Mouse (Mus musculus) midbrain, postnatal 0 days (tissue): ENCODE measurements around the gene Parp2. TPM values are rescaled to one million over a fixed set of nuclear protein-coding genes. Genes with fewer than 3 reads are reported as not detected.
A peak's percentile ranks its signal among the peaks of the same experiment; 100 is the strongest.

Experiments
- ATAC-seq: fragments of 200-750 bp; cut with Nextera tagmentation; 2 replicates; pipeline ENCODE4 v1.8.0; 2017; ENCODE audit warnings: moderate number of reproducible peaks, mild to moderate bottlenecking, moderate TSS enrichment, moderate library complexity; ENCODE audit not compliant: low FRiP score
- DNase-seq: peaks from one replicate; pipeline ENCODE4 v3.0.0-alpha.2; 2015; ENCODE audit warnings: low spot score
- H3K27ac ChIP-seq: fragments of 300-500 bp; sonication (generic); 2 replicates; pipeline ENCODE4 v1.5.1; 2014; ENCODE audit warnings: low read depth, mild to moderate bottlenecking, low read length, mixed read lengths
- H3K27me3 ChIP-seq: fragments of 300-500 bp; sonication (generic); 2 replicates; pipeline ENCODE4 v1.6.1; 2014; ENCODE audit warnings: low read length, control low read depth, mixed read lengths; ENCODE audit not compliant: insufficient read depth
- H3K36me3 ChIP-seq: fragments of 300-500 bp; sonication (generic); 2 replicates; pipeline ENCODE4 v1.6.1; 2014; ENCODE audit warnings: low read length, control low read depth, mixed read lengths; ENCODE audit not compliant: insufficient read depth
- H3K4me1 ChIP-seq: fragments of 300-500 bp; sonication (generic); 2 replicates; pipeline ENCODE4 v1.6.1; 2014; ENCODE audit warnings: mild to moderate bottlenecking, control low read depth, antibody characterized with exemption, low read length, mixed read lengths; ENCODE audit not compliant: insufficient read depth
- H3K4me2 ChIP-seq: fragments of 300-500 bp; sonication (generic); 2 replicates; pipeline ENCODE4 v1.6.1; 2014; ENCODE audit warnings: low read depth, mild to moderate bottlenecking, low read length, mixed read lengths; ENCODE audit not compliant: poor library complexity, severe bottlenecking
- H3K4me3 ChIP-seq: fragments of 300-500 bp; sonication (generic); 2 replicates; pipeline ENCODE4 v1.5.1; 2014; ENCODE audit warnings: low read depth, mild to moderate bottlenecking, low read length, moderate library complexity
- H3K9ac ChIP-seq: fragments of 300-500 bp; sonication (generic); replicated peaks from 2 replicates; pipeline ENCODE4 v1.6.1; 2014; ENCODE audit warnings: mild to moderate bottlenecking, low read length, moderate library complexity, mixed read lengths; ENCODE audit not compliant: poor library complexity, severe bottlenecking
- H3K9me3 ChIP-seq: fragments of 300-500 bp; sonication (generic); 2 replicates; pipeline ENCODE4 v1.6.1; 2016; ENCODE audit warnings: low read length, control low read depth
- CTCF ChIP-seq: IDR thresholded peaks from 2 replicates; pipeline ENCODE4 v1.5.1; 2016; ENCODE audit warnings: antibody characterized with exemption, mild to moderate bottlenecking
- WGBS: fragments of 180-500 bp; shearing (Covaris S2); extraction: QIAGEN DNeasy Blood & Tissue Kit; methylation state at CpG from one replicate; pipeline ENCODE4 v1.1.7; 2014; 5-methylcytosine and 5-hydroxymethylcytosine counted together
- polyA plus RNA-seq: library from polyadenylated mRNA; unstranded; fragments of >200 nt; fragmentation: Nextera tagmentation; extraction: Ambion mirVana; gene quantifications from 2 replicates; pipeline ENCODE4 v1.2.1, GENCODE M21; 2015
- total RNA-seq: library from RNA; depleted of rRNA; stranded (reverse); fragments of >200 nt; gene quantifications from 2 replicates; pipeline ENCODE4 v1.2.3, GENCODE M21; 2014

The Parp2 gene
- total and polyA plus RNA-seq, 2 experiments from 2014 or later: 16.3 to 30.7 TPM

- Histone ChIP-seq H3K27me3 (no peaks in the 10 kb centered on the region), H3K4me1 (peaks cover 3% of the 10 kb centered on the region; the same call in 1 of the 2 replicates), H3K36me3 (peaks cover 5% of the 10 kb centered on the region), H3K9me3 (no peaks in the 10 kb centered on the region), H3K4me3 (peak overlapping the region; percentile 79), H3K4me2 (peak overlapping the region; percentile 57), H3K27ac (peak overlapping the region; percentile 79), H3K9ac (peak overlapping the region; percentile 74)
- ATAC-seq (no peak), DNase-seq (peak; percentile 73)
- 24% methylated on average over 16 of the region's 16 CpGs for WGBS
- no peak for TF ChIP-seq CTCF
These were observed 23.0 kb upstream of the Parp2 start for GRCm38 (mm10) chr14:50784391-50785250.

GRCm38 (mm10) chr14:50785251-50785637 lies 22.4 kb upstream of the Parp2 start, which contains the start of gene Ttc5:
Gene Ttc5 (minus strand): TSS chr14:50785519.
- no peaks in the 10 kb centered on the region for H3K9me3 ChIP-seq
- DNase-seq (peak; percentile 92), ATAC-seq (peak; percentile 94)
- H3K9ac ChIP-seq: peak within 1 kb of the TSS; percentile 74
- H3K4me3 ChIP-seq: peak within 1 kb of the TSS; percentile 79
- H3K4me1 ChIP-seq: peaks cover 3% of the 10 kb centered on the region; the same call in 1 of the 2 replicates
- peak; percentile 97 for TF ChIP-seq CTCF
- peaks cover 5% of the 10 kb centered on the region for H3K36me3 ChIP-seq
- peak within 1 kb of the TSS; percentile 79 for H3K27ac ChIP-seq
- H3K27me3 ChIP-seq: no peaks in the 10 kb centered on the region
- WGBS: under 1% methylated on average over 21 of the region's 21 CpGs
- peak within 1 kb of the TSS; percentile 57 for H3K4me2 ChIP-seq

DNA sequence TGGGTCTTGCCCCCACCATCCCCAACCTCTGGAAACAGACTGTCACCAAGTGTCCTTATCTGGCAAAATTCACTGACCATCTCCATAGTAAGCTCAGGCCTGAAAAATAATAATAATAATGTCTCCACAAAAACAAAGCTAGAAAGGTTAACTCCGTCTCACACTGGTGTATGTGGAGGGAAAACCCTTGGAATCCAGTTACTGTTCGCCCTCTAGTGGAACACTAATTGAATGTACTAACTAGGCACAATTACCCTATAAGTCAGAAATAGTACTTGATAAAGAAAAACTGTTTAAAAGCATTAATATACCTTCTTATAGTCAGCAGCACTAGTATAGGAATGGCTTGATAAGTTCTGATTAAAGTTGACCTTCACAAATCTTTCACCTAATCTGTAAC lies 19.5 kb upstream of the Parp2 start:
- no peak overlapping the region for H3K27ac ChIP-seq
- no peaks in the 10 kb centered on the region for H3K27me3 ChIP-seq
- H3K4me1 ChIP-seq: peaks cover 3% of the 10 kb centered on the region; the same call in 1 of the 2 replicates
- H3K9ac ChIP-seq: no peak overlapping the region
- H3K4me2 ChIP-seq: no peak overlapping the region
- H3K4me3 ChIP-seq: no peak overlapping the region
- DNase-seq: peak; percentile 43
- 11% methylated on average over 2 of the region's 2 CpGs for WGBS
- no peak for ATAC-seq
- TF ChIP-seq CTCF: peak; percentile 65
- no peaks in the 10 kb centered on the region for H3K9me3 ChIP-seq
- no peaks in the 10 kb centered on the region for H3K36me3 ChIP-seq

DNA sequence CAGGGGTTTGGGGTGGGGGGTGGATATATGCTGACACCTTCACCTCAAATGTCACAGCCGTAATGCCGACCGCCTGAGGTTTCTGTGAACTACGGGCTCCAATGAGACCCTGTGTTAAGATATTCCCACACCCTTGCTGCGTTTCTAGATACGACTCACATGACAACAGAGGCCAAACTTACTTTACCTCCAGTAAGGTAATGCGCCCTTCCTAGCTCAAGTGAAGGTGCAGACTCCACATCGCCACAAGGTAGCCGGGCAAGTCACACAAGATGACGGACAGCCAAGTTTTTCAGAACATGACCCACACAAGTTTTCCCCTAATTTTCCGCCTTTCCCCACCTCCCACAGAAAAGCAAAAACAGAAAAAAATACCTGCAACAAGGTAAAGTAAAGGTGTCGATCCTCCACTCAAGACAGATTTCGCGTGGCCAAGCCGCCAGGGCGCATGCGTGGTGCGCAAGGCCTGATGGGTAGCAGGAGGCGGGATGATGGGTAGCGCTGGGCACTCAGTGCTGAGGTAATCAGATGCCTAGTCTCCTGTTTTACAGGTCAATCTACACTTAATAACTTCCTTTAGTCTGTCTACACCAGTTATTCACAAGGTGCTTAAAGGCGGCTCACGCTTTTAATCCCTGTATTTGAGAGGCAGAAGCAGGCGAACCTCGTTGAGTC lies 12.2 kb upstream of the Parp2 start:
- Histone ChIP-seq H3K27me3 (no peaks in the 10 kb centered on the region), H3K9ac (no peak overlapping the region), H3K4me3 (no peak overlapping the region), H3K27ac (no peak overlapping the region), H3K9me3 (no peaks in the 10 kb centered on the region), H3K36me3 (no peaks in the 10 kb centered on the region), H3K4me1 (no peaks in the 10 kb centered on the region), H3K4me2 (no peak overlapping the region)
- WGBS: 91% methylated on average over 24 of the region's 24 CpGs
- no peak for TF ChIP-seq CTCF
- ATAC-seq: no peak
- DNase-seq: no peak

- TF ChIP-seq CTCF: no peak
- Histone ChIP-seq H3K36me3 (no peaks in the 10 kb centered on the region), H3K9ac (no peak overlapping the region), H3K4me2 (no peak overlapping the region), H3K27me3 (no peaks in the 10 kb centered on the region), H3K4me3 (no peak overlapping the region), H3K4me1 (no peaks in the 10 kb centered on the region), H3K9me3 (no peaks in the 10 kb centered on the region), H3K27ac (no peak overlapping the region)
- ATAC-seq: no peak
- no peak for DNase-seq
- WGBS: 85% methylated on average over 4 of the region's 4 CpGs
These were observed 11.7 kb upstream of the Parp2 start for GRCm38 (mm10) chr14:50795965-50796364.

GRCm38 (mm10) chr14:50796464-50796863 lies 11.2 kb upstream of the Parp2 start:
- WGBS: 90% methylated on average over 1 of the region's 1 CpGs
- TF ChIP-seq CTCF: no peak
- no peak overlapping the region for H3K9ac ChIP-seq
- no peaks in the 10 kb centered on the region for H3K9me3 ChIP-seq
- ATAC-seq: no peak
- no peaks in the 10 kb centered on the region for H3K36me3 ChIP-seq
- no peak overlapping the region for H3K27ac ChIP-seq
- DNase-seq: no peak
- H3K27me3 ChIP-seq: no peaks in the 10 kb centered on the region
- H3K4me1 ChIP-seq: no peaks in the 10 kb centered on the region
- H3K4me3 ChIP-seq: no peak overlapping the region
- no peak overlapping the region for H3K4me2 ChIP-seq
